23 mouse cellular contexts compared by ENCODE assay signal in the genomic region with DNA sequence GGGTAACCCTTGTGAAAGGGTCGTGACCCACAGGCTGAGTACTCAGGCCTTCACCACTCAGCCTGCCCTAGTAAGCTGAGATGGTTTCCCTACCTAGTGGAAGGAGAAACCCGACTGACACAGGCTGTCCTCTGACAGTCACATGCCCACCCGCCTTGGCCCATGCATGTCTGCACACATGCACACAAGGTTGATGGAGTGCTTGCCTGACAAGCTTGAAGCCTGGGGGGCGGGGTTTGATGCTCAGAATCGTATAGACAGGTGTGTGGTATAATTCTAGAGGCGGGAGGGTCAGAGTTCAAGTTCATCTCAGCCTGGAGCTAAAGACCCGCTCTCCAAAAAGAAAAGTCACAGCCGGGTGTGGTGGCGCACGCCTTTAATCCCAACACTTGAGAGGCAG. TPM values are rescaled to one million over a fixed set of nuclear protein-coding genes. Genes with fewer than 3 reads are reported as not detected.
DNase-seq lines count a peak whose midpoint lies in the region; ATAC-seq and TF ChIP-seq lines count a peak whose summit lies in the region.
"Had no signal": no experiment of that assay in that cellular context is flagged by ENCODE, and none has a peak within 500 bp of the region (broad histone marks: within the 10 kb centered on the region; RNA-seq: fewer than 3 reads in every experiment).

No protein-coding gene starts in this region.

- H3K4me3 ChIP-seq in embryonic facial prominence, embryonic 12.5 days = no peak overlapping the region
- no peak overlapping the region for H3K4me3 ChIP-seq in embryonic facial prominence, embryonic 10.5 days
- peak overlapping the region; percentile 43; the same call in 1 of the 2 replicates for H3K4me3 ChIP-seq in E14TG2a.4 (replicated peaks; ENCODE audit: low read length)
- H3K4me3 ChIP-seq: forebrain, embryonic 13.5 days; forebrain, embryonic 15.5 days had no signal

- peaks cover 40% of the 10 kb centered on the region for H3K36me3 ChIP-seq in embryonic facial prominence, embryonic 12.5 days
- peaks cover 64% of the 10 kb centered on the region for H3K36me3 ChIP-seq in embryonic facial prominence, embryonic 10.5 days (replicated peaks)
- H3K36me3 ChIP-seq in E14TG2a.4 (ENCODE audit: insufficient read depth, low read length) = peaks cover 37% of the 10 kb centered on the region

- no peak overlapping the region for H3K27ac ChIP-seq in embryonic facial prominence, embryonic 12.5 days
- H3K27ac ChIP-seq in embryonic facial prominence, embryonic 10.5 days (replicated peaks) = no peak overlapping the region
- H3K27ac ChIP-seq: forebrain, embryonic 13.5 days had no signal

- intact Hi-C loops in heart, postnatal 25 days (cut with DNase I) = no loop called here

- no peak overlapping the region for H3K4me2 ChIP-seq in embryonic facial prominence, embryonic 12.5 days (replicated peaks)
- H3K4me2 ChIP-seq: forebrain, embryonic 13.5 days; forebrain, embryonic 15.5 days had no signal

- DNase-seq in embryonic facial prominence, embryonic 10.5 days (ENCODE audit: low spot score) = no peak
- DNase-seq in ES-CJ7 (ENCODE audit: low read depth, low spot score) (peak; percentile 78), R1 (ENCODE audit: low read depth, low spot score) (peak; percentile 93), liver (no peak)
- DNase-seq in cerebellum, postnatal 10 days = no peak
- DNase-seq in heart, postnatal 25 days (ENCODE audit: low spot score) = no peak
- DNase-seq: adrenal gland, adult 8-10 months; adrenal gland, postnatal 14 days; adrenal gland, postnatal 36 days; B cell, adult 2 months; cerebellum, adult 11-12 months; cerebellum, adult 2 months; cerebellum, adult 9-10 months; forebrain, postnatal 0 days had no signal

- no peak for TF ChIP-seq CTCF in E14TG2a.4 (conservative IDR thresholded peaks at IDR 0.05; ENCODE audit: low read length)

- ATAC-seq in embryonic facial prominence, embryonic 12.5 days (ENCODE audit: insufficient number of reproducible peaks, insufficient read depth, low FRiP score, low TSS enrichment) = 0 out of 2 replicates have a peak, but pooled peaks have one; percentile 28
- ATAC-seq: activated CD4-positive, CD25-positive, alpha-beta regulatory T cell, adult 4 months; CD4-positive, CD25-positive, alpha-beta regulatory T cell, adult 4 months; forebrain, embryonic 13.5 days; forebrain, embryonic 15.5 days; forebrain, postnatal 0 days; Patski had no signal

- H3K9ac ChIP-seq in embryonic facial prominence, embryonic 12.5 days = no peak overlapping the region
- H3K9ac ChIP-seq: forebrain, embryonic 13.5 days; forebrain, embryonic 15.5 days; forebrain, postnatal 0 days had no signal

- WGBS in embryonic facial prominence, embryonic 12.5 days = 85% methylated on average over 10 of the region's 10 CpGs
- WGBS in embryonic facial prominence, embryonic 10.5 days = 92% methylated on average over 10 of the region's 10 CpGs

- H3K4me1 ChIP-seq in embryonic facial prominence, embryonic 12.5 days = peaks cover 24% of the 10 kb centered on the region; the same call in 1 of the 2 replicates
- H3K4me1 ChIP-seq in embryonic facial prominence, embryonic 10.5 days = peaks cover 25% of the 10 kb centered on the region
- H3K4me1 ChIP-seq in E14TG2a.4 (replicated peaks; ENCODE audit: low read depth, low read length) = peaks cover 85% of the 10 kb centered on the region
- H3K4me1 ChIP-seq: forebrain, embryonic 13.5 days had no signal

- no peaks in the 10 kb centered on the region for H3K27me3 ChIP-seq in embryonic facial prominence, embryonic 12.5 days
- H3K27me3 ChIP-seq in embryonic facial prominence, embryonic 10.5 days (replicated peaks; ENCODE audit: low read depth, poor library complexity, severe bottlenecking) = no peaks in the 10 kb centered on the region
- H3K27me3 ChIP-seq in E14TG2a.4 (ENCODE audit: insufficient read depth, low read length) = no peaks in the 10 kb centered on the region
- H3K27me3 ChIP-seq: CH12.LX; forebrain, embryonic 13.5 days; forebrain, embryonic 15.5 days; Patski had no signal

- H3K9me3 ChIP-seq in embryonic facial prominence, embryonic 12.5 days = no peaks in the 10 kb centered on the region
- no peaks in the 10 kb centered on the region for H3K9me3 ChIP-seq in embryonic facial prominence, embryonic 10.5 days
- no peaks in the 10 kb centered on the region for H3K9me3 ChIP-seq in E14TG2a.4 (ENCODE audit: low read length)
- H3K9me3 ChIP-seq: forebrain, embryonic 13.5 days; forebrain, embryonic 15.5 days; G1E had no signal

RNA-seq across cellular contexts. Expression of a gene that starts 19.3 kb away (rescaled TPM):
- 15.8 and 17.4 TPM in 2 replicates for polyA plus RNA-seq in embryonic facial prominence, embryonic 12.5 days (2016; fragmentation: Nextera tagmentation; extraction: Ambion mirVana)
- polyA plus RNA-seq in embryonic facial prominence, embryonic 10.5 days (2016; fragmentation: Nextera tagmentation; extraction: Ambion mirVana) = 18.6 and 20.8 TPM in 2 replicates
- 10 to 100 TPM; 23.0 to 25.7 TPM for total RNA-seq in heart, postnatal 25 days (2021)

RNA-seq across cellular contexts. Expression of a gene that starts 31.6 kb away (rescaled TPM):
- 41.8 and 44.7 TPM in 2 replicates for polyA plus RNA-seq in embryonic facial prominence, embryonic 12.5 days (2016; fragmentation: Nextera tagmentation; extraction: Ambion mirVana)
- 41.7 and 42.8 TPM in 2 replicates for polyA plus RNA-seq in embryonic facial prominence, embryonic 10.5 days (2016; fragmentation: Nextera tagmentation; extraction: Ambion mirVana)
- 1 to 10 TPM; 8.6 to 9.5 TPM for total RNA-seq in heart, postnatal 25 days (2021)

Comparison
In these comparisons a context has a peak if more than half of its experiments do, and no peak if none do; other contexts are left out.
1. DNase-seq: peak in ES-CJ7 (single experiment) and R1 (single experiment); none in embryonic facial prominence, embryonic 10.5 days (single experiment), cerebellum, postnatal 10 days (0 of 2), heart, postnatal 25 days (single experiment) and liver (single experiment).